Comparison of ENCODE assay signal across 16 mouse cellular contexts in the genomic region with DNA sequence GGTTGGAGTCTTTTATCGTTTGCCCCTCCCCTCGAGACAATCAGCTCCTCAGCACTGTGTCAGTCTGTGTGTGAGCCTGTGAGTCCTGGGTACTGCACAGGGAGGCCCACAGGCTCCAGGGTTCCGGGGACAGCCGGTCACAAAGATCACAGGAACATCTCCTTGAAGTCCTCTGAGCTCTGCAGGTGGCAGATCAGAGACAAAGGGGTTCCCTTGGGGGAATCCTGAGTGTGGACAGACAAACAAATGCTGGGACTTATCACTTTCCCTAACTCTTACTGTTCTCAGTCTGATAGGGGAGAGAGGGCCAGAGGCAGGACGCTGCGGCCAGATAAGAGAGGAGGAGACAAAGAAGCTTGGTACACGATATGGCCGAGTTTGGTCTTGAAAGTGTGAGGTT.
A peak's percentile ranks its signal among the peaks of the same experiment; 100 is the strongest.
DNase-seq lines count a peak whose midpoint lies in the region; ATAC-seq and TF ChIP-seq lines count a peak whose summit lies in the region.
"Had no signal": no experiment of that assay in that cellular context is flagged by ENCODE, and none has a peak within 500 bp of the region (broad histone marks: within the 10 kb centered on the region; RNA-seq: fewer than 3 reads in every experiment).

No protein-coding gene starts in this region.

- peaks cover 41% of the 10 kb centered on the region for H3K4me1 ChIP-seq in heart, embryonic 13.5 days
- peaks cover 18% of the 10 kb centered on the region; the same call in 1 of the 2 replicates for H3K4me1 ChIP-seq in liver, postnatal 0 days (ENCODE audit: insufficient read depth)
- H3K4me1 ChIP-seq: neural tube, embryonic 13.5 days had no signal

- H3K9me3 ChIP-seq in heart, embryonic 13.5 days, result no peaks in the 10 kb centered on the region
- no peaks in the 10 kb centered on the region for H3K9me3 ChIP-seq in liver, postnatal 0 days (ENCODE audit: low read length)
- H3K9me3 ChIP-seq: neural tube, embryonic 13.5 days had no signal

- H3K9ac ChIP-seq in heart, embryonic 13.5 days, result peak overlapping the region; percentile 25; the same call in 1 of the 2 replicates
- H3K9ac ChIP-seq in liver, postnatal 0 days (replicated peaks), result no peak overlapping the region
- H3K9ac ChIP-seq: neural tube, embryonic 13.5 days had no signal

- DNase-seq in heart, adult 11 months, result no peak
- DNase-seq in c-Kit-positive CD71-positive TER-119-positive erythroid progenitor cells, embryonic 14.5 days (ENCODE audit: low spot score), result peak; percentile 60
- peak; percentile 28 for DNase-seq in embryo, embryonic 9.5 days (ENCODE audit: extremely low spot score)
- no peak for DNase-seq in liver, postnatal 0 days
- no peak for DNase-seq in gastrocnemius, adult 8-10 months (ENCODE audit: low spot score in 2 of 2)
- DNase-seq in thymus, postnatal 25 days, result no peak
- DNase-seq: cerebellum, adult 9-11 months; heart, postnatal 36 days; layer of hippocampus, adult 9-11 months; lung, adult 18-20 months; retina, postnatal 1 day had no signal

- TF ChIP-seq EP300 in liver, postnatal 0 days (IDR thresholded peaks at IDR 0.05; ENCODE audit: low read depth), result peak; percentile 65; the same call in 1 of the 2 replicates

- peak overlapping the region; percentile 20; the same call in 1 of the 2 replicates for H3K27ac ChIP-seq in heart, embryonic 13.5 days (replicated peaks)
- H3K27ac ChIP-seq in liver, postnatal 0 days (ENCODE audit: low read depth), result no peak overlapping the region
- H3K27ac ChIP-seq: kidney, postnatal 0 days; neural tube, embryonic 13.5 days had no signal

- H3K4me2 ChIP-seq in heart, embryonic 13.5 days, result peak overlapping the region; percentile 22
- peak overlapping the region; percentile 44 for H3K4me2 ChIP-seq in liver, postnatal 0 days (ENCODE audit: low read depth, low read length)
- H3K4me2 ChIP-seq: neural tube, embryonic 13.5 days had no signal

- no peak overlapping the region for H3K4me3 ChIP-seq in heart, embryonic 13.5 days
- H3K4me3 ChIP-seq in liver, postnatal 0 days (ENCODE audit: low read depth, low read length), result no peak overlapping the region
- H3K4me3 ChIP-seq: neural tube, embryonic 13.5 days had no signal

- 5% methylated on average over 8 of the region's 8 CpGs for WGBS in heart, embryonic 13.5 days
- 31% methylated on average over 8 of the region's 8 CpGs for WGBS in liver, postnatal 0 days (ENCODE audit: insufficient replicate concordance)

- ATAC-seq in heart, embryonic 13.5 days (ENCODE audit: extremely low read depth, insufficient number of reproducible peaks, low FRiP score, low TSS enrichment), result no peak
- peak; percentile 32 for ATAC-seq in liver, postnatal 0 days
- ATAC-seq: inflammation-experienced regulatory T-cells, adult 6 months; Patski had no signal

- TF ChIP-seq CTCF in liver, postnatal 0 days (IDR thresholded peaks at IDR 0.05; ENCODE audit: low read depth), result no peak

- no peaks in the 10 kb centered on the region for H3K27me3 ChIP-seq in heart, embryonic 13.5 days (replicated peaks)
- H3K27me3 ChIP-seq in liver, postnatal 0 days (ENCODE audit: insufficient read depth, low read length), result no peaks in the 10 kb centered on the region
- H3K27me3 ChIP-seq: neural tube, embryonic 13.5 days; Patski had no signal

- no peaks in the 10 kb centered on the region for H3K36me3 ChIP-seq in heart, embryonic 13.5 days
- no peaks in the 10 kb centered on the region for H3K36me3 ChIP-seq in liver, postnatal 0 days (replicated peaks; ENCODE audit: insufficient read depth, low read length)
- H3K36me3 ChIP-seq: neural tube, embryonic 13.5 days had no signal

Comparison
In these comparisons a context has a peak if more than half of its experiments do, and no peak if none do; other contexts are left out.
1. DNase-seq: peak in c-Kit-positive CD71-positive TER-119-positive erythroid progenitor cells, embryonic 14.5 days (single experiment) and embryo, embryonic 9.5 days (single experiment); none in heart, adult 11 months (single experiment), liver, postnatal 0 days (single experiment), gastrocnemius, adult 8-10 months (0 of 2) and thymus, postnatal 25 days (single experiment).